Mouse (Mus musculus) midbrain, embryonic 16.5 days (tissue): Measurements from ENCODE around the gene Erbb3. TPM values are rescaled to one million over a fixed set of nuclear protein-coding genes. Genes with fewer than 3 reads are reported as not detected.
"Not testable (repeated sequence)": the region's sequence is repeated elsewhere in the genome, so short reads cannot be mapped to it uniquely, and the experiment has no call there.

Experiments
- ATAC-seq: fragments of 200-750 bp; cut with Nextera tagmentation; 2 replicates; pipeline ENCODE4 v1.8.0; 2017; ENCODE audit warnings: moderate TSS enrichment
- H3K27ac ChIP-seq: fragments of 300-500 bp; sonication (generic); 2 replicates; pipeline ENCODE4 v1.5.1; 2014; ENCODE audit warnings: mild to moderate bottlenecking, low read length, mixed read lengths
- H3K27me3 ChIP-seq: fragments of 300-500 bp; sonication (generic); 2 replicates; pipeline ENCODE4 v1.6.1; 2014; ENCODE audit warnings: low read depth, low read length, mixed read lengths; ENCODE audit not compliant: control insufficient read depth, insufficient read depth
- H3K36me3 ChIP-seq: fragments of 300-500 bp; sonication (generic); 2 replicates; pipeline ENCODE4 v1.6.1; 2014; ENCODE audit warnings: mild to moderate bottlenecking, low read length, moderate library complexity, mixed read lengths; ENCODE audit not compliant: control insufficient read depth, insufficient read depth
- H3K4me1 ChIP-seq: fragments of 300-500 bp; sonication (generic); 2 replicates; pipeline ENCODE4 v1.6.1; 2014; ENCODE audit warnings: mild to moderate bottlenecking, low read length, mixed read lengths; ENCODE audit not compliant: control insufficient read depth, insufficient read depth
- H3K4me2 ChIP-seq: fragments of 300-500 bp; sonication (generic); 2 replicates; pipeline ENCODE4 v1.6.1; 2014; ENCODE audit warnings: mild to moderate bottlenecking, low read length, mixed read lengths
- H3K4me3 ChIP-seq: fragments of 300-500 bp; sonication (generic); 2 replicates; pipeline ENCODE4 v1.5.1; 2014; ENCODE audit warnings: low read depth, mild to moderate bottlenecking, low read length, moderate library complexity, mixed read lengths
- H3K9ac ChIP-seq: fragments of 300-500 bp; sonication (generic); 2 replicates; pipeline ENCODE4 v1.6.1; 2014; ENCODE audit warnings: low read depth, low read length, mixed read lengths
- H3K9me3 ChIP-seq: fragments of 300-500 bp; sonication (generic); replicated peaks from 2 replicates; pipeline ENCODE4 v1.6.1; 2014; ENCODE audit warnings: mild to moderate bottlenecking, low read length, mixed read lengths; ENCODE audit not compliant: control insufficient read depth, poor library complexity, severe bottlenecking
- WGBS: fragments of 180-500 bp; shearing (Covaris S2); extraction: QIAGEN DNeasy Blood & Tissue Kit; methylation state at CpG from one replicate; pipeline ENCODE4 v1.1.7; 2014; 5-methylcytosine and 5-hydroxymethylcytosine counted together
- polyA plus RNA-seq: library from polyadenylated mRNA; unstranded; fragments of >200 nt; fragmentation: Nextera tagmentation; extraction: Ambion mirVana; gene quantifications from 2 replicates; pipeline ENCODE4 v1.2.1, GENCODE M21; 2015

Gene Erbb3
- polyA plus RNA-seq, 1 experiment from 2014 or later: 0.41 TPM

GRCm38 (mm10) chr10:128626311-128627310 lies 37.2 kb upstream of the Erbb3 start, which contains the start of gene Rps26:
Gene Rps26 (minus strand): TSS chr10:128626747.
- WGBS: under 1% methylated on average over 40 of the region's 40 CpGs
- no peaks in the 10 kb centered on the region for H3K27me3 ChIP-seq
- peak within 1 kb of the TSS; percentile 88 for H3K27ac ChIP-seq
- peak within 1 kb of the TSS; percentile 83 for H3K4me2 ChIP-seq
- peak within 1 kb of the TSS; percentile 89 for H3K4me3 ChIP-seq
- no peaks in the 10 kb centered on the region for H3K9me3 ChIP-seq
- H3K36me3 ChIP-seq: peaks cover 13% of the 10 kb centered on the region
- peak; percentile 97 for ATAC-seq
- H3K9ac ChIP-seq: peak within 1 kb of the TSS; percentile 85
- H3K4me1 ChIP-seq: peaks cover 8% of the 10 kb centered on the region

- no peak overlapping the region; the same call in 1 of the 2 replicates for H3K27ac ChIP-seq
- WGBS: 44% methylated on average over 7 of the region's 7 CpGs
Observed at GRCm38 (mm10) chr10:128625287-128625894, 35.9 kb upstream of the Erbb3 start.

GRCm38 (mm10) chr10:128623106-128623613 lies 33.7 kb upstream of the Erbb3 start:
- H3K27ac ChIP-seq, ATAC-seq, H3K4me1 ChIP-seq, H3K9me3 ChIP-seq, H3K9ac ChIP-seq, H3K4me2 ChIP-seq, H3K27me3 ChIP-seq, H3K4me3 ChIP-seq: not testable (repeated sequence)
- 84% methylated on average over 4 of the region's 4 CpGs for WGBS
- H3K36me3 ChIP-seq: peaks cover 13% of the 10 kb centered on the region

More at GRCm38 (mm10) chr10:128625287-128625894, 35.9 kb upstream of the Erbb3 start:
- no peaks in the 10 kb centered on the region for H3K27me3 ChIP-seq
- no peak for ATAC-seq
- H3K36me3 ChIP-seq: peaks cover 13% of the 10 kb centered on the region
- no peaks in the 10 kb centered on the region for H3K9me3 ChIP-seq
- H3K4me1 ChIP-seq: peaks cover 8% of the 10 kb centered on the region
- H3K9ac ChIP-seq: peak overlapping the region; percentile 85
- H3K4me3 ChIP-seq: peak overlapping the region; percentile 89
- peak overlapping the region; percentile 83 for H3K4me2 ChIP-seq

GRCm38 (mm10) chr10:128622702-128623101 lies 33.2 kb upstream of the Erbb3 start:
- H3K9ac ChIP-seq: no peak overlapping the region
- WGBS: 83% methylated on average over 4 of the region's 4 CpGs
- no peak for ATAC-seq

GRCm38 (mm10) chr10:128621986-128622520 lies 32.6 kb upstream of the Erbb3 start:
- Histone ChIP-seq H3K27ac (no peak overlapping the region), H3K27me3 (no peaks in the 10 kb centered on the region), H3K4me2 (no peak overlapping the region), H3K4me1 (peaks cover 8% of the 10 kb centered on the region), H3K9me3 (no peaks in the 10 kb centered on the region), H3K4me3 (no peak overlapping the region), H3K9ac (no peak overlapping the region), H3K36me3 (peaks cover 13% of the 10 kb centered on the region)
- ATAC-seq: no peak
- WGBS: 85% methylated on average over 3 of the region's 3 CpGs

More at GRCm38 (mm10) chr10:128622702-128623101, 33.2 kb upstream of the Erbb3 start:
- Histone ChIP-seq H3K4me2 (no peak overlapping the region), H3K27ac (no peak overlapping the region), H3K36me3 (peaks cover 13% of the 10 kb centered on the region), H3K4me3 (no peak overlapping the region), H3K27me3 (no peaks in the 10 kb centered on the region), H3K4me1 (peaks cover 8% of the 10 kb centered on the region), H3K9me3 (no peaks in the 10 kb centered on the region)

GRCm38 (mm10) chr10:128620241-128620640 lies 30.8 kb upstream of the Erbb3 start:
- no peaks in the 10 kb centered on the region for H3K27me3 ChIP-seq
- no peak overlapping the region for H3K4me3 ChIP-seq
- no peaks in the 10 kb centered on the region for H3K9me3 ChIP-seq
- H3K36me3 ChIP-seq: peaks cover 13% of the 10 kb centered on the region
- H3K27ac ChIP-seq: no peak overlapping the region
- H3K4me2 ChIP-seq: no peak overlapping the region
- no peak for ATAC-seq
- no peak overlapping the region for H3K9ac ChIP-seq
- H3K4me1 ChIP-seq: peaks cover 5% of the 10 kb centered on the region

- H3K4me2 ChIP-seq, H3K4me3 ChIP-seq, H3K27ac ChIP-seq, H3K9ac ChIP-seq, H3K9me3 ChIP-seq, H3K27me3 ChIP-seq, H3K4me1 ChIP-seq, ATAC-seq, H3K36me3 ChIP-seq: not testable (repeated sequence)
- 92% methylated on average over 5 of the region's 5 CpGs for WGBS
Observed at GRCm38 (mm10) chr10:128619148-128619547, 29.7 kb upstream of the Erbb3 start.

- 81% methylated on average over 1 of the region's 1 CpGs for WGBS
- Histone ChIP-seq H3K4me3 (no peak overlapping the region), H3K27me3 (no peaks in the 10 kb centered on the region), H3K4me2 (no peak overlapping the region), H3K36me3 (peaks cover 3% of the 10 kb centered on the region; the same call in 1 of the 2 replicates), H3K9ac (no peak overlapping the region), H3K27ac (no peak overlapping the region), H3K4me1 (no peaks in the 10 kb centered on the region), H3K9me3 (no peaks in the 10 kb centered on the region)
- no peak for ATAC-seq
Observed at GRCm38 (mm10) chr10:128618570-128618969, 29.1 kb upstream of the Erbb3 start.
